Mouse (Mus musculus): ENCODE data around the gene Slc34a2. TPM values are rescaled to one million over a fixed set of nuclear protein-coding genes. Genes with fewer than 3 reads are reported as not detected.

Slc34a2 gene
- total RNA-seq, 2 experiments from 2014 or later, result 0.05 to 0.36 TPM

GRCm38 (mm10) chr5:53106731-53107130, 68.8 kb downstream of the Slc34a2 start:
- DNase-seq (ENCODE audit: low spot score), result no peak
- intact Hi-C loops (cut with DNase I), result no loop called here

- no peak for DNase-seq (ENCODE audit: low spot score)
- intact Hi-C loops (cut with DNase I), result no loop called here
Measured at GRCm38 (mm10) chr5:53108026-53108425, 70.1 kb downstream of the Slc34a2 start.

GRCm38 (mm10) chr5:53108668-53109067, 70.8 kb downstream of the Slc34a2 start:
- intact Hi-C loops (cut with DNase I), result no loop called here
- DNase-seq (ENCODE audit: low spot score), result no peak

GRCm38 (mm10) chr5:53110225-53110624, 72.3 kb downstream of the Slc34a2 start:
- intact Hi-C loops (cut with DNase I), result no loop called here
- no peak for DNase-seq (ENCODE audit: low spot score)

- DNase-seq (ENCODE audit: low spot score), result no peak
- intact Hi-C loops (cut with DNase I), result no loop called here
Measured at GRCm38 (mm10) chr5:53111036-53111435, 73.2 kb downstream of the Slc34a2 start.

- no peak for DNase-seq (ENCODE audit: low spot score)
- intact Hi-C loops (cut with DNase I), result no loop called here
Measured at GRCm38 (mm10) chr5:53112942-53113341, 75.1 kb downstream of the Slc34a2 start.

GRCm38 (mm10) chr5:53114616-53115267, 76.9 kb downstream of the Slc34a2 start:
- intact Hi-C loops (cut with DNase I), result no loop called here
- no peak for DNase-seq (ENCODE audit: low spot score)

GRCm38 (mm10) chr5:53118212-53118611, 80.3 kb downstream of the Slc34a2 start:
- DNase-seq (ENCODE audit: low spot score), result no peak
- intact Hi-C loops (cut with DNase I), result no loop called here

- intact Hi-C loops (cut with DNase I), result no loop called here
- no peak for DNase-seq (ENCODE audit: low spot score)
Measured at GRCm38 (mm10) chr5:53119689-53120088, 81.8 kb downstream of the Slc34a2 start.

Other genes starting within 250 kb of the Slc34a2 start
- gene Anapc4, start 204.1 kb upstream of the Slc34a2 start, total RNA-seq (2021), result 10 to 100 TPM; 38.4 to 39.5 TPM
- 1 to 10 TPM; 1.7 to 2.0 TPM for gene Sel1l3, start 175.8 kb downstream of the Slc34a2 start, total RNA-seq (2021)
- 100 to 1,000 TPM in 1 of 2 experiments, 10 to 100 TPM in 1; 97.7 to 102 TPM for gene Smim20, start 229.0 kb downstream of the Slc34a2 start, total RNA-seq (2021)